Mouse (Mus musculus): ENCODE measurements around the gene Las1l. TPM values are rescaled to one million over a fixed set of nuclear protein-coding genes. Genes with fewer than 3 reads are reported as not detected.
"Not testable (repeated sequence)": the region's sequence is repeated elsewhere in the genome, so short reads cannot be mapped to it uniquely, and the experiment has no call there.

Las1l gene
- polyA plus RNA-seq (2015; fragmentation: Nextera tagmentation; extraction: Ambion mirVana) = 56.8 and 60.4 TPM in 2 replicates

DNA sequence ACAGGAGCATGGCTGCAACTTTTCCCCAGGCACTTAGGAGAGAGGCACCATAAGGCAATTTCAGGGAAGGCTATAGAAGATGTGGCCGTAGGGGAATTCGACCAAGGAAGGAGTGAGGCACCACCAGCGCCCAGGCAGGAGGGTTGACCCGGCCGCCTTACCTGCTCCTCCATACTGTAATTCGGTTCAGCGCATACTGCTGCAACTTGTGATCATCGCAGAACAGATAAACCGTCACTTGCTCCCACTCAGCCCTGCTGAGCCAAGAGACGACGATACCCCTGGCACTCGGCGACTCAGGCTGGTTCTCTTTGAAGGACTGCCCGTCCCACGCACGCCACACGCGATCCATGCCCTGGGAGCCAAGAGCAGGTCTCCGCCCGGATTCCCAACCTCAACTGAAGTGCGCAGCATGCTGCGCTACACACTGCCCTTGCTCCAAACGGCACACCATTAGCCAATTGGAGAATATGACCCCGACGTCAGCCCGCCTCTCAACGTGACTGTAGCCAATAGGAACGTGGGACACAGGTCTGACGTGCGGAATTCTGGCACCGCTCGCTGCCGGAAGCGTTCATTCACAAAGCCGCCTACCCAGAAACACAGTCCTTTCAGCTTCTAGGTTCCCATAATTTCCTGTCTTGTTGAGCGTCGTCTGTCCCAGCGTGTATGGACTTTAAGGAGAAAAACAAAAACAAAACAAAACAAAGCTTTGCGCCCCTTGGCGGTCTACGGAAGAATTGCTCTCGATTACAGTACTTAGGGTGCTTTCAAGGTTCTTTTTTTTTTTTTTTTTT, at the start of gene Las1l:
Las1l (minus strand) TSS at position 466 of the 797 bp plus-strand sequence.
- 28% methylated on average over 42 of the region's 42 CpGs for WGBS
- H3K4me2 ChIP-seq = peak within 1 kb of the TSS; percentile 67
- H3K4me1 ChIP-seq = peaks cover 4% of the 10 kb centered on the region; the same call in 1 of the 2 replicates
- H3K27me3 ChIP-seq = no peaks in the 10 kb centered on the region; the same call in 1 of the 2 replicates
- H3K27ac ChIP-seq = no peak within 1 kb of the TSS
- peak within 1 kb of the TSS; percentile 74 for H3K9ac ChIP-seq
- H3K36me3 ChIP-seq = no peaks in the 10 kb centered on the region
- H3K4me3 ChIP-seq = peak within 1 kb of the TSS; percentile 60
- H3K9me3 ChIP-seq = no peaks in the 10 kb centered on the region
- peak; percentile 99 for ATAC-seq (ENCODE audit: insufficient number of reproducible peaks, insufficient read depth, low FRiP score, low TSS enrichment, low read depth)

DNA sequence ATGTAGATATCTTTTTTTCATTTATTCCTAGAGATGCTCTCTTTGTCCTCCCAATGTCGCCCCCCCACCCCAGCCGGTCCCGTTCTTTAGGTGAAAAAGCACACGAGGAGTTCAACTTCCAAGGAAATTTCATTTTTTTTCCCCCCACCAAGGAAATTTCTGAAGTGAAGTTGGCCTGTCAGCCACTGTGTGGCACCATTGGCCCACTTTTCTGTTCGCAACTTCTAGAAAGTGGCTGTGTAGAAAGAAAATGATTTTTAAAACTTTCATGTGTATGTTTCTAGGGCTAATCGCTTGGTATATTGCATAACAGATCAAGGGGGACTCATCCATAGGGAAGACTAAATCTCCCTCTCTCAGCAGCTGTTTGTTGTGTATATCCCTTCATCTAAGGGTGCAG, 49.6 kb upstream of the Las1l start:
- Histone ChIP-seq H3K4me2 (no peak overlapping the region), H3K27ac (no peak overlapping the region), H3K4me3 (no peak overlapping the region), H3K9me3 (no peaks in the 10 kb centered on the region), H3K36me3 (no peaks in the 10 kb centered on the region), H3K9ac (no peak overlapping the region), H3K27me3 (no peaks in the 10 kb centered on the region), H3K4me1 (no peaks in the 10 kb centered on the region)
- ATAC-seq (ENCODE audit: insufficient number of reproducible peaks, insufficient read depth, low FRiP score, low TSS enrichment, low read depth) = no peak
- 74% methylated on average over 6 of the region's 6 CpGs for WGBS

DNA sequence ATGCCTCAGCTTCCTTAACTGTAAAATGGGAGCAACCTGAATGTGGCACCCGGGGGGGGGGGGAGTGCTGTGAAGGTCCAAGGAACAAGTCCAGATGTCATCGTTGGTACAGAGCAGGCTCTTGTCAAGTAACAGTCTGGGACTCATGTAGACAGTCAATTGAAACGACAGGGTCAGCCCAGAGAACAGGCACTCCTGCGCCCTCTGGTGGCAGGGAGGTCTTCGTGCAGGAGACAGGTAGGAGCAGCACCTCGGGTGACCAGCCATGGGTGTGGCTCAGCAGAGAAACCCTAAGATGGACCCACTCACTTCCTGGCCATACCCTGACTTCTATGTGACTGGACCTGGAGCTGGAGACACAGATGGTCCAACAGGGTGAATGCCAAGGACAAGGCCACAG, 42.8 kb upstream of the Las1l start:
- 66% methylated on average over 6 of the region's 6 CpGs for WGBS
- no peak for ATAC-seq (ENCODE audit: insufficient number of reproducible peaks, insufficient read depth, low FRiP score, low TSS enrichment, low read depth)

DNA sequence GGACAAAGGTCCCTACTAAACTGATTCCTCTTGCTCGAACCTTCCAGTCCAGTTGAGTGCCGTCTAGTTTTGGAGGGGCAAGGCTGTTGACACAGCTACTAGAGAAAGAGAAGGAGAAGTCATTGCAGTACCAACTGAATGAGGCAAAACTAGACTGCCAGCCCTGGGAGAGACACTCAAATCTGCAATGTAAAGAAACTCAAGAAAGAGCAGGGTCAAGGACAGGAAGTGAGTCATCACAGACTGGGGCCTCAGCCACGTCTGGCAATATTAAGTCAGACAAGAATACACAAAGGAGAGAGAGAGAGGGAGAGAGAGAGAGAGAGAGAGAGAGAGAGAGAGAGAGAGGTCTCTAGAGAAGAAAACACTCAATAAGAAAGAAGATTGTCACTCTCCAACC, 36.4 kb upstream of the Las1l start:
- 65% methylated on average over 3 of the region's 3 CpGs for WGBS
- Histone ChIP-seq H3K9me3 (no peaks in the 10 kb centered on the region), H3K4me1 (no peaks in the 10 kb centered on the region), H3K9ac (no peak overlapping the region), H3K4me3 (no peak overlapping the region), H3K4me2 (no peak overlapping the region), H3K27me3 (0 out of 2 replicates have a peak, but pooled peaks cover 13% of the 10 kb centered on the region), H3K36me3 (no peaks in the 10 kb centered on the region), H3K27ac (no peak overlapping the region)
- no peak for ATAC-seq (ENCODE audit: insufficient number of reproducible peaks, insufficient read depth, low FRiP score, low TSS enrichment, low read depth)

More for the DNA sequence above, 42.8 kb upstream of the Las1l start:
- H3K4me2 ChIP-seq = no peak overlapping the region
- H3K9ac ChIP-seq = no peak overlapping the region
- 0 out of 2 replicates have a peak, but pooled peaks cover 8% of the 10 kb centered on the region for H3K27me3 ChIP-seq
- no peaks in the 10 kb centered on the region for H3K4me1 ChIP-seq
- H3K36me3 ChIP-seq = no peaks in the 10 kb centered on the region
- no peak overlapping the region for H3K4me3 ChIP-seq
- H3K9me3 ChIP-seq = no peaks in the 10 kb centered on the region
- H3K27ac ChIP-seq = no peak overlapping the region

DNA sequence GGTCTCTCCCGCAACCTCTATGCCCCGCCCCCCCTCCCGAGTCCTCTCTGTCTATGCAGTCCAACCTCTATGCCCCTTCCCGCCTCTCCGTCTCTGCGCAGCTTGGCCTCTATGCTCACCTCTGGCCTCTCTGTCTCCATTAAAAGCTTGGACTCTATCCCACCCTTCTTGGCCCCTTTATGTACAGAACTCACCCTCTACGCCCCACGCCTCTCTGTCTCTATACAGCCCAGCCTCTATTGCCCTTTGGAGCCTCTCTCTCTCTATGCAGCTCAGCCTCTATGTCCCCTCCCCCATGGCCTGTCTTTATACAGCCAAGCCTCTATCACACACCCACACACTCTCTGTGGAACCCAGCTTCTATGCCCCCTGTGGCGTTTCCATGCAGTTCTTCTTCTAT, 13.2 kb upstream of the Las1l start:
- Histone ChIP-seq H3K4me1 (no peaks in the 10 kb centered on the region), H3K27me3 (no peaks in the 10 kb centered on the region), H3K4me3 (no peak overlapping the region), H3K27ac (no peak overlapping the region), H3K36me3 (no peaks in the 10 kb centered on the region), H3K9ac (no peak overlapping the region), H3K4me2 (no peak overlapping the region), H3K9me3 (no peaks in the 10 kb centered on the region)
- no peak for ATAC-seq (ENCODE audit: insufficient number of reproducible peaks, insufficient read depth, low FRiP score, low TSS enrichment, low read depth)
- 76% methylated on average over 9 of the region's 9 CpGs for WGBS

DNA sequence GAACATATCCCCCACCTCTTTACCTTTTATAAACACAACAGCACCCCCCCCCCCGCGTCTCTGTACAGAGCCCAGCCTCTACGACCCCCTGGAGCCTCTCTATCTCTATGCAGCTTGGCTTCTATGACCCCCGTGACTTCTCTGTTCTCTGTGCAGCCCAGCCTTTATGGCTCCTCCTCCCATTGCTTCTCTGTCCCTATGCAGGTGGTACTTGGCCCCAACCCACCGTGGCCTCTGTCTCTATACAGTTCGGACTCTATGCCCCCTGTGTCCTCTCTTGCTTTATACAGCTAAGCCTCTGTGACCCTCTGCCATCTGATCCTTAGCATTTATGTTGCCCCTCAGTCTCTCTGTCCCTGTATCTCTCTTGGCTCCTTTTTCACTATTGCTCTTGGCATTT, 12.4 kb upstream of the Las1l start:
- no peaks in the 10 kb centered on the region for H3K27me3 ChIP-seq
- no peaks in the 10 kb centered on the region for H3K36me3 ChIP-seq
- ATAC-seq (ENCODE audit: insufficient number of reproducible peaks, insufficient read depth, low FRiP score, low TSS enrichment, low read depth) = no peak
- no peak overlapping the region for H3K9ac ChIP-seq
- H3K4me1 ChIP-seq = no peaks in the 10 kb centered on the region
- H3K4me3 ChIP-seq = no peak overlapping the region
- peak overlapping the region; percentile 60 for H3K4me2 ChIP-seq
- H3K27ac ChIP-seq = no peak overlapping the region
- WGBS = 64% methylated on average over 6 of the region's 6 CpGs
- no peaks in the 10 kb centered on the region for H3K9me3 ChIP-seq

DNA sequence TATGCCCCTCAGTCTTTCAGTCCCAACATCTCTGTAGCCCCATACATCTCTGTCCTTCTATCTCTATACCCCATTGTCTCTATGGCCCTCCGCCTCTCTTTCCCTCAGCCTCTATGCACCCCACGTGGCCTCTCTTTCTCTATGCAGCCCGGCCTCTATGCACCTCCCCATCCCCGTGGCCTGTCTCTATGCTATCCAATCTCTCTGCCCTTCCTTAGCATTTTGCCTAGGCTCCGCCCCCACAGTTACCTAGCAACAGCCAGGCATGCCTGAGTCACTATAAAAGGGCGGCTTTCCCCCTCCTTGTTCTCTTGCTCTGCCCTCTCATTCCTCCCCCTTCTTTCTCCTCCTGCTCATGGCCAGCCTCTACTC, 11.8 kb upstream of the Las1l start:
- Histone ChIP-seq H3K27me3 (no peaks in the 10 kb centered on the region), H3K4me3 (peak overlapping the region; percentile 46), H3K36me3 (no peaks in the 10 kb centered on the region), H3K9me3 (no peaks in the 10 kb centered on the region), H3K9ac (peak overlapping the region; percentile 71), H3K4me2 (peak overlapping the region; percentile 60), H3K4me1 (no peaks in the 10 kb centered on the region), H3K27ac (peak overlapping the region; percentile 85)
- WGBS = 19% methylated on average over 6 of the region's 6 CpGs
- peak; percentile 91 for ATAC-seq (ENCODE audit: insufficient number of reproducible peaks, insufficient read depth, low FRiP score, low TSS enrichment, low read depth)

DNA sequence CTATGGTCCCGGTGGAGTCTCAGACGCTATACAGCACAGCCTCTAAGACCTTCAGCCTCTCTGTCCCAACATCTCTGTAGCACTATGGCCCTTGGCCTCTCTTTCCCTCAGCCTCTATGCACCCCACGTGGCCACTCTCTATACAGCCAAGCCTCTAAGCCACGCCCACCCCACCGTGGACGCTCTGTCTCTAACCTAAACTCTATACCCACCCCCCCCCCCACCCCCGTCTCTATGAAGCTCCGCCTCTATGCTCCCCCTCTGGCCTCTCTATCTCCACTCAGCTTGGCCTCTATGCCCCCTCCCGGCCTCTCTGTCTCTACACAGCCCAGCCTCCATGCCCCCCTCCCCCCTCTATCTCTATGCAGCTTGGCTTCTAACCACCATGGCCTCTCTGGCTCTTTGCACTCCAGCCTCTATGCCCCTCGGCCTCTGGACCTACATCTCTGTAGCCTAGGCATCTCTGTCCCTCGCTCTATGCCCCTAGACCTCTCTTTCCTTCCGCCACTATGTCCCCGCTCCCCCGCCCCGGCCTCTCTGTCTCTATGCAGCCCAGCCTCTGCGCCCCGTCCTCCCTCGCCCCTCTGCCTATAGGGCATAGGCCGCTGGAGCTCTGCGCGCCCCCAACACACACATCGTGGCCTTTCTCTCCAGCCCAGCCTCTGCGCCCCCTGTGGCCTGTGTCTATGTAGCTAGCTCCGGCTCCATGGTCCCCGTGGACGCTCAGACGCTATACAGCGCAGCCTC, 11.3 kb upstream of the Las1l start:
- Histone ChIP-seq H3K4me1 (no peaks in the 10 kb centered on the region), H3K9ac (peak overlapping the region; percentile 71), H3K9me3 (no peaks in the 10 kb centered on the region), H3K4me3 (peak overlapping the region; percentile 46), H3K4me2 (peak overlapping the region; percentile 60), H3K27ac (peak overlapping the region; percentile 85), H3K27me3 (no peaks in the 10 kb centered on the region), H3K36me3 (no peaks in the 10 kb centered on the region)
- peak; percentile 83 for ATAC-seq (ENCODE audit: insufficient number of reproducible peaks, insufficient read depth, low FRiP score, low TSS enrichment, low read depth)
- WGBS = 28% methylated on average over 28 of the region's 28 CpGs

DNA sequence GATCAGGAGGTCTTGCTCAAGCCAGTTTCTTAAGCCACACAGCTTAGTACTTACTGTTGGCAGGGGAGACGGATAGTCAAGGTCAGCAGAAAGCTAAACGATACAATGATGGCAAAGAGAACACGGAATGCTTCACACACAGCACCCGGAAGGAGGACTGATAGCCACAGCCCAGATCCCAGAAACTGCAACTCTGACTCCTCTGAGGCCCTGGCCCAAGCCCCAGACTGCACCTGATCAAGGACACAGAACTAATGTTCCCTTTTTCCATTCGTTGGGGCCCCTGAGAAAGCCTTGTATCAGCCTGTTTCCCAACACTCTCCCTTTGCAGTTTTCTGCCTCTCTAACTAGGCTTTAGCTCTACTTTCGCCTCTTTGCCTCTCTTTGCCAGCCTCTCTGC, 8.3 kb upstream of the Las1l start:
- 80% methylated on average over 6 of the region's 6 CpGs for WGBS
- Histone ChIP-seq H3K4me3 (no peak overlapping the region), H3K9me3 (no peaks in the 10 kb centered on the region), H3K27me3 (no peaks in the 10 kb centered on the region), H3K9ac (no peak overlapping the region), H3K4me1 (no peaks in the 10 kb centered on the region), H3K27ac (no peak overlapping the region), H3K4me2 (no peak overlapping the region), H3K36me3 (no peaks in the 10 kb centered on the region)
- no peak for ATAC-seq (ENCODE audit: insufficient number of reproducible peaks, insufficient read depth, low FRiP score, low TSS enrichment, low read depth)

DNA sequence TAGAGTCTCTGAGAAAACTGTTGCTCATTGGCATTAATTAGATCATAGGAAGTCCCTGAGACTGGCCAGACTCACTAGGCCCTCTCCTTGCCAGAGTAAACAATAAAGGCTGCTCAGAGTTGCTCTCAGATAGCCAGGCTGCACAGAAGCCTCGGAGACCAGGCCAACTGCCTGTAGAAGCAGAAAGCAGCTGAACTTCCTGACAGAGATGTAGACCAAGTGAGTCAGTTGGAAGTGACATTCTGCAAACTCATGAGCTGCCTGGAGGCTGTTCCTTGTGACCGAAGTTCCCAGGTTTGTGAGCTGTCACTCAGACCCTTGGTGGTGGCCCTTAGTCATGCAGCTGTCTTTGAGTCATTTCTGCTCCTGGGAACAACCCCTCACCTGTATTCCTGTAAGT, 6.6 kb upstream of the Las1l start:
- ATAC-seq (ENCODE audit: insufficient number of reproducible peaks, insufficient read depth, low FRiP score, low TSS enrichment, low read depth) = no peak
- no peak overlapping the region for H3K4me2 ChIP-seq
- no peak overlapping the region for H3K9ac ChIP-seq
- no peaks in the 10 kb centered on the region for H3K9me3 ChIP-seq
- H3K4me3 ChIP-seq = no peak overlapping the region
- 72% methylated on average over 2 of the region's 2 CpGs for WGBS
- H3K4me1 ChIP-seq = no peaks in the 10 kb centered on the region
- H3K27me3 ChIP-seq = no peaks in the 10 kb centered on the region
- H3K27ac ChIP-seq = no peak overlapping the region
- no peaks in the 10 kb centered on the region for H3K36me3 ChIP-seq

DNA sequence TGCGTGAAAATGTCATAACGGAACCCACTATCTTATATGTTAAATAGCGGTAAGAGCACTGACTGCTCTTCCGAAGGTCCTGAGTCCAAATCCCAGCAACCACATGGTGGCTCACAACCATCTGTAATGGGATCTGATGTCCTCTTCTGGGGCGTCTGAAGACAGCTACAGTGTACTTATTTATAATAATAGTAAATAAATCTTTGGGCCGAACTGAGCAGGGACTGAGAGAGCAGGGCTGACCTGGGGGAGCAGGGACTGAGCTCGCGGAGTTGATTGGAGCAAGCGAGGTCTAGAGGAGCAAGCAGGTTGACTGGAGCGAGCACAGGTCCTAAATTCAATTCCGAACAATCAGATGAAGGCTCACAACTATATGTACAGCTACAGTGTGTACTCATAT, 699 bp upstream of the Las1l start:
- H3K27me3 ChIP-seq; H3K9me3 ChIP-seq; H3K27ac ChIP-seq; H3K4me1 ChIP-seq; H3K36me3 ChIP-seq; ATAC-seq (ENCODE audit: insufficient number of reproducible peaks, insufficient read depth, low FRiP score, low TSS enrichment, low read depth); H3K9ac ChIP-seq: not testable (repeated sequence)
- Histone ChIP-seq H3K4me3 (peak overlapping the region; percentile 60), H3K4me2 (peak overlapping the region; percentile 67)
- 47% methylated on average over 11 of the region's 11 CpGs for WGBS

DNA sequence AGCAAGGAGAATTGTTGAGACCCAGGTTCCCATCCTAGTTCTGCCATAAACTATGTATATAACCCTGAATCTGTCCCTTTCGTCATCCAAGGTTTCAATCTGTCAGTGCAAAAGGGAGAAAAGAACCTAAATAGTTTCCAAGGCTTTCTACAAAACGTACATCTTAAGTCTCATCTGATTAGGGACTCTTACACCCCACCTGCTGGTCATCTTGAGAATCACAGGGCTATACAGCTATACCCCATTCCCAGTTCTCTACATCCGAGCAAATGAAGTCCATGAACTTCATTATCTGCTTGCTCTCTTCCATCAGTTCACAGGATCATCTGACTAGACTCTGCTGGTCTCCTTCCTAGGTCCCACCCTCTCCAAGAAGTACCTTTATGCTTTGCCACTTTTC, 6.0 kb downstream of the Las1l start:
- no peak for ATAC-seq (ENCODE audit: insufficient number of reproducible peaks, insufficient read depth, low FRiP score, low TSS enrichment, low read depth)
- 58% methylated on average over 3 of the region's 3 CpGs for WGBS

More for the DNA sequence above, 6.0 kb downstream of the Las1l start:
- H3K27ac ChIP-seq = no peak overlapping the region
- no peak overlapping the region for H3K4me3 ChIP-seq
- no peaks in the 10 kb centered on the region for H3K9me3 ChIP-seq
- H3K4me1 ChIP-seq = peaks cover 3% of the 10 kb centered on the region; the same call in 1 of the 2 replicates
- H3K9ac ChIP-seq = no peak overlapping the region
- peaks cover 13% of the 10 kb centered on the region; the same call in 1 of the 2 replicates for H3K36me3 ChIP-seq
- no peaks in the 10 kb centered on the region; the same call in 1 of the 2 replicates for H3K27me3 ChIP-seq
- no peak overlapping the region for H3K4me2 ChIP-seq
